Mouse (Mus musculus) CH12.LX (cell line): ENCODE results near the gene Carmil1. TPM values are rescaled to one million over a fixed set of nuclear protein-coding genes. Genes with fewer than 3 reads are reported as not detected.
A peak's percentile ranks its signal among the peaks of the same experiment; 100 is the strongest.

Experiments
- DNase-seq: peaks from one replicate; pipeline ENCODE4 v3.0.0-alpha.2; 2013; ENCODE audit errors: extremely low read depth
- H3K27ac ChIP-seq: 2 replicates; pipeline ENCODE4 v1.5.1; 2012; ENCODE audit warnings: low read depth, mild to moderate bottlenecking, control low read depth, moderate library complexity; ENCODE audit not compliant: insufficient read depth
- H3K27me3 ChIP-seq: replicated peaks from 2 replicates; pipeline ENCODE3; 2012; ENCODE audit warnings: inconsistent platforms
- H3K36me3 ChIP-seq, 2 experiments: replicated peaks in 1 of 2; 2 replicates each; pipeline versions ENCODE3 to v1.6.1; 2012; ENCODE audit warnings: inconsistent platforms in 1 of 2, low read length in 1 of 2, mild to moderate bottlenecking in 1 of 2, mixed read lengths in 1 of 2, moderate library complexity in 1 of 2; ENCODE audit not compliant: control insufficient read depth in 1 of 2, insufficient read depth in 1 of 2
- H3K4me1 ChIP-seq, 2 experiments: 2 replicates each; pipeline ENCODE4 v1.6.1; 2012; ENCODE audit warnings: inconsistent platforms in 1 of 2, moderate library complexity in 1 of 2; ENCODE audit not compliant: insufficient read depth in 2 of 2, control insufficient read depth in 1 of 2
- H3K4me2 ChIP-seq: 2 replicates; pipeline ENCODE4 v1.6.1; 2012; ENCODE audit warnings: low read depth, mild to moderate bottlenecking, control low read depth; ENCODE audit not compliant: poor library complexity, insufficient read depth, severe bottlenecking
- H3K4me3 ChIP-seq, 3 experiments: fragments of 150-350 bp in 1 of 3; sonication (generic) in 1 of 3; replicated peaks in 1 of 3; 2 replicates each; pipeline versions ENCODE3 to v1.5.1; 2011 to 2012; ENCODE audit warnings: low read depth in 2 of 3, low read length in 2 of 3, mild to moderate bottlenecking in 2 of 3, moderate library complexity in 2 of 3, control low read depth in 1 of 3, improper control_type of control experiment in 1 of 3, inconsistent platforms in 1 of 3, mixed read lengths in 1 of 3; ENCODE audit not compliant: poor library complexity in 1 of 3
- H3K79me2 ChIP-seq: replicated peaks from 2 replicates; pipeline ENCODE4 v1.6.1; 2012; ENCODE audit warnings: mild to moderate bottlenecking, moderate library complexity; ENCODE audit not compliant: control insufficient read depth, poor library complexity, insufficient read depth, severe bottlenecking; ENCODE audit errors: extremely low read depth
- H3K9ac ChIP-seq: 2 replicates; pipeline ENCODE4 v1.6.1; 2012; ENCODE audit warnings: low read depth, mild to moderate bottlenecking, control low read depth, moderate library complexity; ENCODE audit not compliant: insufficient read depth
- H3K9me3 ChIP-seq: replicated peaks from 2 replicates; pipeline ENCODE3; 2012; ENCODE audit warnings: low read length, inconsistent platforms, mixed read lengths
- BHLHE40 ChIP-seq: IDR thresholded peaks from 2 replicates; pipeline ENCODE4 v1.6.1; 2011; ENCODE audit warnings: mild to moderate bottlenecking, low read depth, low read length, improper control_type of control experiment
- CHD1 ChIP-seq: IDR thresholded peaks from 2 replicates; pipeline ENCODE4 v1.6.1; 2012; ENCODE audit warnings: low read depth, low read length, improper control_type of control experiment, inconsistent platforms
- CHD2 ChIP-seq: IDR thresholded peaks from 2 replicates; pipeline ENCODE4 v1.6.1; 2011; ENCODE audit warnings: low read length, improper control_type of control experiment
- CTCF ChIP-seq, 2 experiments: IDR thresholded peaks in 1 of 2; conservative IDR thresholded peaks in 1 of 2; 2 replicates each; pipeline ENCODE4 v1.5.1; 2011 to 2012; ENCODE audit warnings: low read depth in 2 of 2, low read length in 2 of 2, improper control_type of control experiment in 1 of 2, inconsistent platforms in 1 of 2, mild to moderate bottlenecking in 1 of 2, moderate library complexity in 1 of 2
- E2F4 ChIP-seq: IDR thresholded peaks from 2 replicates; pipeline ENCODE4 v1.6.1; 2011; ENCODE audit warnings: low read depth, low read length, improper control_type of control experiment; ENCODE audit not compliant: insufficient replicate concordance
- ELF1 ChIP-seq: IDR thresholded peaks from 2 replicates; pipeline ENCODE4 v1.6.1; 2014; ENCODE audit warnings: low read depth, mild to moderate bottlenecking, inconsistent platforms, low read length, improper control_type of control experiment
- ETS1 ChIP-seq: conservative IDR thresholded peaks from 2 replicates; pipeline ENCODE4 v1.6.1; 2012; ENCODE audit warnings: low read depth, mild to moderate bottlenecking, inconsistent platforms, low read length, improper control_type of control experiment, moderate library complexity
- GABPA ChIP-seq: IDR thresholded peaks from 2 replicates; pipeline ENCODE4 v1.6.1; 2012; ENCODE audit warnings: low read depth, low read length, improper control_type of control experiment, inconsistent platforms; ENCODE audit not compliant: insufficient replicate concordance
- HCFC1 ChIP-seq: IDR thresholded peaks from 2 replicates; pipeline ENCODE4 v1.6.1; 2012; ENCODE audit warnings: low read depth, mild to moderate bottlenecking, inconsistent platforms, low read length, improper control_type of control experiment
- IRF4 ChIP-seq: IDR thresholded peaks from 2 replicates; pipeline ENCODE4 v1.6.1; 2014; ENCODE audit warnings: low read depth, mild to moderate bottlenecking, inconsistent platforms, low read length, improper control_type of control experiment
- MAZ ChIP-seq: IDR thresholded peaks from 2 replicates; pipeline ENCODE4 v1.6.1; 2012; ENCODE audit warnings: low read depth, mild to moderate bottlenecking, inconsistent platforms, low read length, improper control_type of control experiment, moderate library complexity
- MXI1 ChIP-seq: IDR thresholded peaks from 2 replicates; pipeline ENCODE4 v1.6.1; 2011; ENCODE audit warnings: mild to moderate bottlenecking, low read depth, low read length, improper control_type of control experiment
- MYC ChIP-seq: IDR thresholded peaks from 2 replicates; pipeline ENCODE4 v1.6.1; 2011; ENCODE audit warnings: low read depth, mild to moderate bottlenecking, improper control_type of control experiment, low read length
- NRF1 ChIP-seq: IDR thresholded peaks from 2 replicates; pipeline ENCODE4 v1.6.1; 2014; ENCODE audit warnings: low read depth, mild to moderate bottlenecking, inconsistent platforms, low read length, improper control_type of control experiment, moderate library complexity
- RAD21 ChIP-seq: IDR thresholded peaks from 2 replicates; pipeline ENCODE4 v1.6.1; 2011; ENCODE audit warnings: low read depth, mild to moderate bottlenecking, low read length, improper control_type of control experiment, moderate library complexity
- RCOR1 ChIP-seq: conservative IDR thresholded peaks from 2 replicates; pipeline ENCODE4 v1.6.1; 2012; ENCODE audit warnings: low read depth, mild to moderate bottlenecking, inconsistent platforms, low read length, improper control_type of control experiment
- TBP ChIP-seq: conservative IDR thresholded peaks from 2 replicates; pipeline ENCODE4 v1.6.1; 2011; ENCODE audit warnings: low read depth, low read length, improper control_type of control experiment
- USF1 ChIP-seq: IDR thresholded peaks from 2 replicates; pipeline ENCODE4 v1.6.1; 2014; ENCODE audit warnings: low read depth, mild to moderate bottlenecking, inconsistent platforms, low read length, improper control_type of control experiment
- USF2 ChIP-seq: conservative IDR thresholded peaks from 2 replicates; pipeline ENCODE4 v1.6.1; 2011; ENCODE audit warnings: low read depth, low read length, improper control_type of control experiment
- ZKSCAN1 ChIP-seq: IDR thresholded peaks from 2 replicates; pipeline ENCODE4 v1.6.1; 2012; ENCODE audit warnings: low read depth, inconsistent platforms, low read length, improper control_type of control experiment, borderline replicate concordance
- ZMIZ1 ChIP-seq: IDR thresholded peaks from 2 replicates; pipeline ENCODE4 v1.6.1; 2012; ENCODE audit warnings: low read depth, mild to moderate bottlenecking, inconsistent platforms, low read length, improper control_type of control experiment
- dilution Hi-C: fragments of 300-500 bp; cut with MboI; formaldehyde crosslinking; loops from 2 replicates; pipeline ENCODE4 v1.14.3; 2020; ENCODE audit warnings: low sequenced_read_pairs; ENCODE audit not compliant: extremely low pct_unique_long_range_greater_than_20kb, extremely low pct_ligation_motif_present
- in situ Hi-C: fragments of 300-500 bp; cut with MboI; formaldehyde crosslinking; loops from 3 replicates; pipeline ENCODE4 v1.14.3; 2019; ENCODE audit warnings: low sequenced_read_pairs, low pct_ligation_motif_present, low pct_unique_long_range_greater_than_20kb, mixed read lengths
- polyA plus RNA-seq: library from polyadenylated mRNA; unstranded; fragments of >175 nt; gene quantifications from 2 replicates; pipeline ENCODE4 v1.2.1, GENCODE M21; 2012; ENCODE audit warnings: low read depth; ENCODE audit not compliant: insufficient read length
- total RNA-seq, 2 experiments: library from RNA; depleted of rRNA; stranded (reverse); fragments of 300-350 nt in 1 of 2; fragments of >200 nt in 1 of 2; gene quantifications; 2 replicates each; pipeline ENCODE4 v1.2.3; 2012 to 2014

Carmil1 gene
- total and polyA plus RNA-seq, 3 experiments: 1.1 to 9.4 (median 7.2) TPM

GRCm38 (mm10) chr13:24231146-24231545, 49.4 kb downstream of the Carmil1 start:
- DNase-seq: peak; percentile 16
- TF ChIP-seq MXI1 (no peak), MYC (no peak), USF2 (no peak), GABPA (no peak), CHD1 (no peak), RCOR1 (no peak), BHLHE40 (no peak), CHD2 (no peak), USF1 (no peak), IRF4 (no peak), MAZ (no peak), ETS1 (no peak), TBP (no peak), HCFC1 (no peak), NRF1 (no peak), CTCF (conservative IDR thresholded peaks at IDR 0.05 in 1 of 2, IDR thresholded peaks at IDR 0.05 in 1 of 2; ENCODE audit: low read depth in 2 of 2, low read length in 2 of 2) (no peak), E2F4 (no peak), ZMIZ1 (no peak)
- Histone ChIP-seq H3K79me2 (no peaks in the 10 kb centered on the region), H3K27me3 (no peaks in the 10 kb centered on the region), H3K9me3 (peaks cover 4% of the 10 kb centered on the region), H3K36me3 (no peaks in the 10 kb centered on the region), H3K4me1 (peaks cover 0 to 21% of the 10 kb centered on the region in 2 experiments; a peak in 3 of 4 replicates), H3K27ac (no peak overlapping the region), H3K4me2 (no peak overlapping the region), H3K9ac (no peak overlapping the region), H3K4me3 (no peak overlapping the region)
- dilution Hi-C loops (no loop called here), in situ Hi-C loops (no loop called here)

DNA sequence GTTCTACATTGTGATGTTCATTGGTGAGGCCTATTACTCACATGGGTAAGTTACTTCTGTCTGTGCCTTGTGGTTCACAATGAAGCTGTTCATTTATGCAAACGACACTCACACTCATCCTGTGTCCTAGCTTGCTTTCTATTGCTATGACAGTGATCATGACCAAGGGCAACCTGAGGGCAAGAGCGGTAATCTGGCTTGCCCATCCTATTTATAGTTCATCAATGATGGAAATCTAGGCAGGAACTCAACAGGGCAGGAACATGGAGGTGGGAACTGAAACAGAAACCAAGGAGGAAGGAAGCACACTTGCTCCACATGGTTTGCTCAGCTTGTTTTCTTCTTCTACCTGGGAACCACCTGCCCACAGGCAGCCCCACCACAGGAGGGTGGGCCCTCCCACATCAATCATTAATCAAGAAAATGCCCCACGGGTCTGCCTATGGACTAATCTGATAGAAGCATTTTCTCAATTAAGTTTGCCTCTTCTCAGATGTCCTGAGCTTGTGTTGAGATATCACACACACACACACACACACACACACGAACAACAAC, 50.0 kb downstream of the Carmil1 start:
- Histone ChIP-seq H3K4me3 (no peak overlapping the region), H3K4me2 (no peak overlapping the region), H3K79me2 (no peaks in the 10 kb centered on the region), H3K27ac (no peak overlapping the region), H3K9me3 (peaks cover 4% of the 10 kb centered on the region), H3K36me3 (no peaks in the 10 kb centered on the region), H3K27me3 (no peaks in the 10 kb centered on the region), H3K9ac (no peak overlapping the region), H3K4me1 (peaks cover 0 to 21% of the 10 kb centered on the region in 2 experiments; a peak in 3 of 4 replicates)
- dilution Hi-C loops (no loop called here), in situ Hi-C loops (no loop called here)
- peak; percentile 19 for DNase-seq
- no peak for TF ChIP-seq RAD21
- no peak for TF ChIP-seq E2F4
- TF ChIP-seq ZKSCAN1: no peak
- no peak for TF ChIP-seq USF2
- no peak for TF ChIP-seq ELF1
